Mouse (Mus musculus) lung, adult 2 months (tissue): ENCODE results near the gene Sox1.
A peak's percentile ranks its signal among the peaks of the same experiment; 100 is the strongest.

ENCODE experiments used
- CTCF ChIP-seq: fragments of 200-500 bp; IDR thresholded peaks from 2 replicates; pipeline ENCODE4 v1.5.1; 2011; ENCODE audit warnings: mild to moderate bottlenecking, low read length, control low read depth; ENCODE audit not compliant: insufficient read depth
- POLR2A ChIP-seq: fragments of 200-500 bp; IDR thresholded peaks from 2 replicates; pipeline ENCODE4 v1.6.1; 2011; ENCODE audit warnings: low read depth, mild to moderate bottlenecking, control low read depth, low read length, borderline replicate concordance; ENCODE audit errors: extremely low read depth

- TF ChIP-seq POLR2A (no peak), CTCF (peak; percentile 9; the same call in 1 of the 2 replicates)
Measured at GRCm38 (mm10) chr8:12391366-12392250, 3.5 kb upstream of the Sox1 start.
